Mouse (Mus musculus): ENCODE results near the gene Pias3. TPM values are rescaled to one million over a fixed set of nuclear protein-coding genes. Genes with fewer than 3 reads are reported as not detected.
"Not testable (repeated sequence)": the region's sequence is repeated elsewhere in the genome, so short reads cannot be mapped to it uniquely, and the experiment has no call there.

The Pias3 gene
- polyA plus RNA-seq, 1 experiment from 2014 or later = 42.6 TPM

- no peak for ATAC-seq (ENCODE audit: low FRiP score, low read depth)
- Histone ChIP-seq H3K4me1 (replicated peaks) (peaks cover 5% of the 10 kb centered on the region), H3K4me2 (no peak overlapping the region), H3K4me3 (no peak overlapping the region), H3K27ac (replicated peaks) (no peak overlapping the region), H3K36me3 (no peaks in the 10 kb centered on the region), H3K27me3 (0 out of 2 replicates have a peak, but pooled peaks cover 4% of the 10 kb centered on the region), H3K9me3 (no peaks in the 10 kb centered on the region), H3K9ac (no peak overlapping the region)
- 69% methylated on average over 4 of the region's 4 CpGs for WGBS
Observed at GRCm38 (mm10) chr3:96673514-96673913, 22.7 kb upstream of the Pias3 start.

DNA sequence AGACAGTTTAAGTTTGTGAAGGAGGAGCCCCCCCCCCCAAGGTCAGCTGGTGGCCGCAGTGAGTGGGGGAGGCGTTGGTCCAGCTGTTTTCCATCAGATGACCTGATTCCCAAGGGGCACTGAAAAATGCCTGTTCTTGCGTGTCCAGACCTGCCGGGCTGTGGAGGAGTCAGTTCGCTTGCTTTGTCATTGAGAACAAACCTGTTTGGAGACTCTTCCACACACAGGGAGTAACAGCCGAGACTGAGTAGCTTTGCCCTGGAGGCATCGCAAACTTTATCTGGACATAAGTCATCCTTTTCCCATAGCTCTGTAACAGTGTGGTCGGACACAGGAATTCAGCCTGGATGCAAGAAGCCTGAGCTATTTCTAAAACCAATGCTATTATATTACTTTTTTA lies 21.7 kb upstream of the Pias3 start:
- peaks cover 5% of the 10 kb centered on the region for H3K4me1 ChIP-seq (replicated peaks)
- H3K4me3 ChIP-seq = no peak overlapping the region
- no peaks in the 10 kb centered on the region for H3K9me3 ChIP-seq
- no peak for ATAC-seq (ENCODE audit: low FRiP score, low read depth)
- H3K36me3 ChIP-seq = no peaks in the 10 kb centered on the region
- WGBS = 68% methylated on average over 8 of the region's 8 CpGs
- no peak overlapping the region for H3K9ac ChIP-seq
- H3K27ac ChIP-seq (replicated peaks) = no peak overlapping the region
- 0 out of 2 replicates have a peak, but pooled peaks cover 4% of the 10 kb centered on the region for H3K27me3 ChIP-seq
- H3K4me2 ChIP-seq = no peak overlapping the region

GRCm38 (mm10) chr3:96675171-96675570 lies 21.0 kb upstream of the Pias3 start:
- WGBS = 87% methylated on average over 3 of the region's 3 CpGs
- Histone ChIP-seq H3K4me1 (replicated peaks) (peaks cover 11% of the 10 kb centered on the region), H3K9ac (no peak overlapping the region)

DNA sequence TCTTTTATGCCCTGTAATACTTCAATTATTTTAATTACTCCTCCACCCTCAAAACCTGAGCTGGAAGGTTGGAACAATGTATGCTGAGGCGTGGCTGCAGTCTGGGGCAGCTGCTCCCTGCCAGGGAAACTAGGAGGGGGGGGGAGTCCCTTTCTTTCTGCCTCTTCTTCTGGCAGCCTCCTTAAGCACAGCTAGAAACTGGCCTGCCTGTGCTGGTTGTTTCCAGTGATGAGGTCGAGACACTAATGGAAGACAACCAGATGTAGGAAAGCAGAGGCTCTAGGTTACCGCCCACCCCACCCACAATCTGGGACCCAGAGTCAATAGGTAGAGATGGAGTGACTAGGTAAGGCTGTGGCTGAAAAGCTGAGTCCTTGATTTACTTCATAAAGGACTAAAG lies 20.5 kb upstream of the Pias3 start:
- 24% methylated on average over 3 of the region's 3 CpGs for WGBS
- Histone ChIP-seq H3K27me3 (0 out of 2 replicates have a peak, but pooled peaks cover 4% of the 10 kb centered on the region), H3K27ac (replicated peaks) (no peak overlapping the region), H3K36me3 (no peaks in the 10 kb centered on the region), H3K4me1 (replicated peaks) (peaks cover 11% of the 10 kb centered on the region), H3K4me2 (no peak overlapping the region), H3K4me3 (no peak overlapping the region), H3K9me3 (no peaks in the 10 kb centered on the region), H3K9ac (no peak overlapping the region)
- no peak for ATAC-seq (ENCODE audit: low FRiP score, low read depth)

More at GRCm38 (mm10) chr3:96675171-96675570, 21.0 kb upstream of the Pias3 start:
- no peak overlapping the region for H3K4me3 ChIP-seq
- no peaks in the 10 kb centered on the region for H3K9me3 ChIP-seq
- no peak overlapping the region for H3K4me2 ChIP-seq
- no peak overlapping the region for H3K27ac ChIP-seq (replicated peaks)
- 0 out of 2 replicates have a peak, but pooled peaks cover 4% of the 10 kb centered on the region for H3K27me3 ChIP-seq
- no peaks in the 10 kb centered on the region for H3K36me3 ChIP-seq
- no peak for ATAC-seq (ENCODE audit: low FRiP score, low read depth)

GRCm38 (mm10) chr3:96678456-96678855 lies 17.7 kb upstream of the Pias3 start:
- Histone ChIP-seq H3K27ac (replicated peaks) (no peak overlapping the region), H3K4me1 (replicated peaks) (peaks cover 11% of the 10 kb centered on the region), H3K9me3 (no peaks in the 10 kb centered on the region), H3K27me3 (no peaks in the 10 kb centered on the region), H3K9ac (no peak overlapping the region), H3K4me3 (no peak overlapping the region), H3K36me3 (no peaks in the 10 kb centered on the region), H3K4me2 (no peak overlapping the region)
- no peak for ATAC-seq (ENCODE audit: low FRiP score, low read depth)
- WGBS = 69% methylated on average over 7 of the region's 7 CpGs

DNA sequence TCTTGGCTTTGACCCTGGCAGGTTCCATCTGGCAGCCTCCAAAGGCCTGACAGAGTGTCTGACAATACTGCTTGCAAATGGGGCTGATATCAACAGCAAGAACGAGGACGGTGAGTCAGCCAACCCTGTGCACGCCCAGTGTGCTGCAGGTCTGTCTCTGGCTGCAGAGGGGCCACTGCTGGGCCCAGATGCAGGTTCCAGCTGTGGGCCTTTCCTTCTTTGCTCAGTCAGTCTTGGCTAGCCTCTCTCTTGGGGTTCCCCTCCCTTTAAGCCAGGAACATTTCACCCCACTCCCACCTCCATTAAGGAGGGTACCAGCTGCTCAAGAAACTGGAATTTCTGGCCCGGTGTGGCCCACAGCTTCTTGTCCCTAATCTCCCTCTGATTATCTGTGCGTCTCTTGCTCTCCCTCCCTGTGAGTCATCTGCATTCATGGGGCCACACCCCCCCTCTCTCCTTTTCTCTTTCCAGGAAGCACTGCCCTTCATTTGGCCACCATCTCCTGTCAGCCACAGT lies 17.0 kb upstream of the Pias3 start:
- H3K9ac ChIP-seq = no peak overlapping the region
- H3K4me1 ChIP-seq (replicated peaks) = peaks cover 11% of the 10 kb centered on the region
- H3K9me3 ChIP-seq = no peaks in the 10 kb centered on the region
- peak; percentile 16; the same call in 1 of the 2 replicates for ATAC-seq (ENCODE audit: low FRiP score, low read depth)
- WGBS = 36% methylated on average over 5 of the region's 5 CpGs
- no peaks in the 10 kb centered on the region for H3K27me3 ChIP-seq
- H3K4me3 ChIP-seq = no peak overlapping the region
- H3K27ac ChIP-seq (replicated peaks) = no peak overlapping the region
- H3K36me3 ChIP-seq = no peaks in the 10 kb centered on the region
- no peak overlapping the region for H3K4me2 ChIP-seq

DNA sequence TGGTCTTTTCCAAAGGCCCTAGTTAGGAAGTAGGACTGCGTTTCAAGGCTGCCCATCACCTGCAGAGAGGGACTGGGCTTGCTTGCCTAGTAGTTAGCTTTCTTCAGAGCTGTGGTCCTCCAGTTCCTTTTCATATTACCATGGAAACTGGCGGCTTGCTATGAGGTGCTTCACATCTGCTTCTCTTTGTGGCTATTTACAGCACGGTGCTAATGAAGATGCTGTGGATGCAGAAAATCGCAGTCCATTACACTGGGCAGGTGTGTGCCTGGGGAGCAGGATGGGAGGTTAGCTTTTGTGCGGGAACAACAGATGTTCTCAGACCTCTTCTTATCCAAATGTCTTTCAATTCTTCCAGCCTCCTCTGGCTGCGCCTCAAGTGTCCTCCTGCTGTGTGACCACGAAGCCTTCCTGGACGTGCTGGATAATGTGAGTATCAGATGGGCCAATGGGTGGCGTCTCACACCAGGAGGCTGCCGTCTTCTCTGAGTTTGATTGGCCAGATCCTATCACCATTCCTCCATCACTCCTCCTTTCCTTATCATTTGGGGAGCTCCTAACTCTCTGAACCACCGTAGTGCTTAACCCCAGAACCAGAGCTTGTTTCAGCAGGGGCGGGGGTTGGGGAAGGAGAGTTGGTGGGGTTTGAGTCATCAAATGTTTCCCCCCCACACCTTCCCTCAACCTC lies 15.8 kb upstream of the Pias3 start:
- Histone ChIP-seq H3K4me3 (no peak overlapping the region), H3K27me3 (peaks cover 3% of the 10 kb centered on the region; the same call in 1 of the 2 replicates), H3K9me3 (no peaks in the 10 kb centered on the region), H3K4me2 (no peak overlapping the region), H3K9ac (no peak overlapping the region), H3K4me1 (replicated peaks) (peaks cover 11% of the 10 kb centered on the region), H3K27ac (replicated peaks) (0 out of 2 replicates have a peak overlapping the region, but pooled peaks have one; percentile 1), H3K36me3 (no peaks in the 10 kb centered on the region)
- peak; percentile 47 for ATAC-seq (ENCODE audit: low FRiP score, low read depth)
- 15% methylated on average over 12 of the region's 12 CpGs for WGBS

DNA sequence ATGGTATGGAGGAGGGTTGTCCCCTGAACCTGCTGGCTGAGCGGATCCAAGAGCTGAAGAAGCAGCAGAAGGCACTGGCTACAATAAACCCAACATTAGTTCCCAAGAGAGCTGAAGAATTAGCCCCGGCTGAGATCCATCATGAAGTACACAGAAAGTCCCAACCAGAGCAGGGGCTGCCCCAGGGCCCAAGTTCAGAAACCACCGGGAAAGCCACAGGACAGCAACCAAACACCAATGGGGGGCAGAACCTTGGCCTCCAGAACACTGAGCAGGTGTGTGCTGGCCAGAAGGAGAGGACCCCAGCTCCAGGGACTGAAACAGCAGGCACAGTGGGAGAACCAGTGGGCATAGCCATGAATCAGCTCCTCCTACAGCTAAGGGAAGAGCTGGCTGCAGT lies 12.7 kb upstream of the Pias3 start:
- H3K27ac ChIP-seq (replicated peaks) = no peak overlapping the region
- no peak overlapping the region for H3K9ac ChIP-seq
- no peak overlapping the region for H3K4me2 ChIP-seq
- H3K9me3 ChIP-seq = no peaks in the 10 kb centered on the region
- peaks cover 4% of the 10 kb centered on the region; the same call in 1 of the 2 replicates for H3K27me3 ChIP-seq
- peaks cover 11% of the 10 kb centered on the region for H3K4me1 ChIP-seq (replicated peaks)
- no peaks in the 10 kb centered on the region for H3K36me3 ChIP-seq
- WGBS = 86% methylated on average over 3 of the region's 3 CpGs
- no peak for ATAC-seq (ENCODE audit: low FRiP score, low read depth)
- H3K4me3 ChIP-seq = no peak overlapping the region

- ATAC-seq (ENCODE audit: low FRiP score, low read depth) = no peak
- Histone ChIP-seq H3K4me2 (peak overlapping the region; percentile 50), H3K27me3 (peaks cover 4% of the 10 kb centered on the region; the same call in 1 of the 2 replicates), H3K4me1 (replicated peaks) (peaks cover 11% of the 10 kb centered on the region), H3K27ac (replicated peaks) (no peak overlapping the region), H3K36me3 (no peaks in the 10 kb centered on the region), H3K4me3 (peak overlapping the region; percentile 5; the same call in 1 of the 2 replicates), H3K9ac (no peak overlapping the region), H3K9me3 (no peaks in the 10 kb centered on the region)
- 61% methylated on average over 17 of the region's 17 CpGs for WGBS
Observed at GRCm38 (mm10) chr3:96684151-96684821, 11.9 kb upstream of the Pias3 start.

DNA sequence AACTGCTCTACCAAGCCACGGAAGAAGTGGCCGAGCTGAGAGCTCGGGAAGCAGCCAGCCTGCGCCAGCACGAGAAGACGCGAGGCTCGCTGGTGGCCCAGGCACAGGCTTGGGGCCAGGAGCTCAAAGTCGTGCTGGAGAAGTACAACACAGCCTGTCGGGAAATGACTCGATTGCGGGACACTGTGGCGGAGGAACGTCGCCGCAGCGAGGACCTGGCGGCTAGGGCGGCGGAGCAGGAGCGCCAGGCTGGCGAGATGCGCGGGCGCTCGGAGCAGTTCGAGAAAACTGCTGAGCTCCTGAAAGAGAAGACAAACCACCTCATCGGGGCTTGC lies 11.4 kb upstream of the Pias3 start:
- ATAC-seq (ENCODE audit: low FRiP score, low read depth) = no peak
- Histone ChIP-seq H3K4me3 (peak overlapping the region; percentile 5), H3K4me2 (peak overlapping the region; percentile 50), H3K27ac (replicated peaks) (no peak overlapping the region), H3K9me3 (no peaks in the 10 kb centered on the region), H3K4me1 (replicated peaks) (peaks cover 8% of the 10 kb centered on the region), H3K9ac (no peak overlapping the region), H3K36me3 (no peaks in the 10 kb centered on the region), H3K27me3 (peaks cover 4% of the 10 kb centered on the region; the same call in 1 of the 2 replicates)
- WGBS = 42% methylated on average over 28 of the region's 28 CpGs

DNA sequence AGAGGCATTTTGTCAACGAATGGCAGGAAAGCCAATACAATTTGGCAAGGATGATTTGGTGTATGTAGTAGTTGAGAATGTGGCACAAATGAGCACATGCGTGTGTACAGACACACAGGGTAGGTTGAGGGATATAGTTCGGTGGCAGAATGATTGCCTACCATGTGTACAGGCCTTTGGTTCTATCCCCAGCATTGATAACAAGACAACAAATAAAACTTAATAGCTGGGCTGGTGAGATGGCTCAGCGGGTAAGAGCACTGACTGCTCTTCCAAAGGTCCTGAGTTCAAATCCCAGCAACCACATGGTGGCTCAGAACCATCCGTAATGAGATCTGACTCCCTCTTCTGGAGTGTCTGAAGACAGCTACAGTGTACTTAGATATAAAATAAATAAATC lies 10.1 kb upstream of the Pias3 start:
- not testable (repeated sequence) for H3K36me3 ChIP-seq; H3K27ac ChIP-seq (replicated peaks); H3K4me3 ChIP-seq; H3K27me3 ChIP-seq; H3K4me2 ChIP-seq; ATAC-seq (ENCODE audit: low FRiP score, low read depth); H3K9ac ChIP-seq; H3K4me1 ChIP-seq (replicated peaks); H3K9me3 ChIP-seq
- 94% methylated on average over 5 of the region's 5 CpGs for WGBS

DNA sequence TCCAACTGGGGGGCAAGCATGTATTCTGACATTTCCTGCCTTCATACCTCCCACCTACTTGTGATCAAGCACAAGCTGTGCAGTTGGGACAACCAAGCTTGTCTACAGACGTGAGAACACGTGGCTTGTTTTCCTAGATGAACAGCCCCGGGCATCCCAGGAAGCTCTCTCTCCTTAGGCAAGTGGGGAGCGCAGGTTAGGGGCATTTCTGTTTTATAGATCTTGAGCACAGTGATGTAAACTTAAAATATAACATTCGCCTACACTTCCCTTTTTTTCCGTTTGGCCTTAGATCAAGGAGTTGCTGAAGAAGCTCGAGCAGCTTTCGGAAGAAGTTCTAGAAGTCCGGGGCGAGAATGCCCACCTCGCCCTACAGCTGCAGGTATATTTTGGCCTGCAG lies 7.3 kb upstream of the Pias3 start:
- H3K36me3 ChIP-seq = no peaks in the 10 kb centered on the region
- H3K9me3 ChIP-seq = no peaks in the 10 kb centered on the region
- H3K4me2 ChIP-seq = no peak overlapping the region
- H3K27me3 ChIP-seq = peaks cover 4% of the 10 kb centered on the region; the same call in 1 of the 2 replicates
- WGBS = 88% methylated on average over 11 of the region's 11 CpGs
- no peaks in the 10 kb centered on the region for H3K4me1 ChIP-seq (replicated peaks)
- no peak overlapping the region for H3K27ac ChIP-seq (replicated peaks)
- no peak for ATAC-seq (ENCODE audit: low FRiP score, low read depth)
- no peak overlapping the region for H3K4me3 ChIP-seq
- H3K9ac ChIP-seq = no peak overlapping the region

All from hindbrain, embryonic 15.5 days (tissue).